Mouse (Mus musculus): ENCODE data around the gene Usp8. TPM values are rescaled to one million over a fixed set of nuclear protein-coding genes. Genes with fewer than 3 reads are reported as not detected.

The Usp8 gene
- polyA plus RNA-seq (2012; fragmentation: generic; extraction: Trizol) = 10 to 100 TPM in 1 of 2 experiments, under 1 TPM in 1; 0.87 to 12.4 TPM

GRCm38 (mm10) chr2:126706759-126707437 lies at the start of gene Usp8:
Gene Usp8, plus strand, starts transcription at chr2:126707328.

GRCm38 (mm10) chr2:126676122-126676515 lies 31.0 kb upstream of the Usp8 start, which contains the start of gene Gabpb1:
Gene Gabpb1, minus strand, starts transcription at chr2:126676337.

GRCm38 (mm10) chr2:126783370-126783769 lies 76.2 kb downstream of the Usp8 start, which contains the start of gene Usp50:
Gene Usp50, minus strand, starts transcription at chr2:126783470.

Other genes with a start within 250 kb of the Usp8 start
- gene Atp8b4, start 206.7 kb upstream of the Usp8 start, polyA plus RNA-seq (2012; fragmentation: generic; extraction: Trizol) = under 1 TPM; under 0.01 to 0.01 TPM
- gene Slc27a2, start 154.9 kb upstream of the Usp8 start, polyA plus RNA-seq (2012; fragmentation: generic; extraction: Trizol) = not detected
- gene Hdc, start 88.0 kb upstream of the Usp8 start, polyA plus RNA-seq (2012; fragmentation: generic; extraction: Trizol) = under 1 TPM; 0.06 to 0.45 TPM
- 1 to 10 TPM; 2.1 to 9.2 TPM for gene Gabpb1, start 31.0 kb upstream of the Usp8 start, polyA plus RNA-seq (2012; fragmentation: generic; extraction: Trizol)
- gene Usp50, start 76.1 kb downstream of the Usp8 start, polyA plus RNA-seq (2012; fragmentation: generic; extraction: Trizol) = 1 to 10 TPM in 1 of 2 experiments, under 1 TPM in 1; 0.78 to 2.5 TPM
- gene Trpm7, start 168.9 kb downstream of the Usp8 start, polyA plus RNA-seq (2012; fragmentation: generic; extraction: Trizol) = 1 to 10 TPM in 1 of 2 experiments, under 1 TPM in 1; 0.50 to 3.9 TPM
- 1 to 10 TPM in 1 of 2 experiments, under 1 TPM in 1; 0.42 to 8.7 TPM for gene Sppl2a, start 225.9 kb downstream of the Usp8 start, polyA plus RNA-seq (2012; fragmentation: generic; extraction: Trizol)

All from C3H10T1/2 (cell line).